Mouse (Mus musculus) lung, postnatal 0 days (tissue): ENCODE results near the gene Yy1.

ENCODE experiments used
- CTCF ChIP-seq: IDR thresholded peaks from 2 replicates; pipeline ENCODE4 v1.5.1; 2016; ENCODE audit warnings: antibody characterized with exemption, mild to moderate bottlenecking
- EP300 ChIP-seq: IDR thresholded peaks from 2 replicates; pipeline ENCODE4 v1.6.1; 2016; ENCODE audit warnings: antibody characterized with exemption, mild to moderate bottlenecking, control low read depth

GRCm38 (mm10) chr12:108869575-108869974 lies 76.8 kb downstream of the Yy1 start:
- TF ChIP-seq EP300 (no peak), CTCF (peak; percentile 67)
